Mouse (Mus musculus) left cerebral cortex, adult 6 months (tissue): ENCODE results near the gene Gm3327. TPM values are rescaled to one million over a fixed set of nuclear protein-coding genes. Genes with fewer than 3 reads are reported as not detected.

Experiments used
- long read RNA-seq, 2 experiments: library from polyadenylated mRNA; unstranded; transcript quantifications; one replicate each; pipeline ENCODE4 v2.0.0; 2019 to 2020
- polyA plus RNA-seq: library from polyadenylated mRNA; unstranded; fragments of <200 nt; fragmentation: Nextera tagmentation; gene quantifications from 2 replicates; pipeline ENCODE4 v1.2.3, GENCODE M21; 2021

Gene Gm3327
- not detected in 2 replicates for polyA plus RNA-seq
- long read RNA-seq, experiment 1: 0 reads
- long read RNA-seq, experiment 2: 0 reads

DNA sequence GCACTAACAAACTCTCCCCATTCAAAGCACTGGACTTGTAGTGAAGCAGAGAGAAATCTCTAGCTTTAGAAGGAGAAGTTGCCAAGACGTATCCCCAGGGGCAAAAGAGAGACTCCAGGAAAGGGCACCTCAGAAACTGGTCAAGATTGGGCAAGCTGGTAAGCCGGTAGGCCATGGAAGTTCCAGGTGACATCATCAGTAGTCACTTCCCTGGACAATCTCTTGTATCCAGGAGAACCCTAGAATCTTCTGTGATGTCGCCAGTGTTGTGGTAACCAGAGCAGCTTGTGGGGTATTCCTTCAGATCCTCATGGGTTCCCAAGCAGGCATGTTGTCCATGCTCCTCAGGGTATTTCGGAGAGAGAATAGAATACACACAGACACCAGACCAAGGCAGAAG lies at the start of gene Gm3327:
TSS of gene Gm3327 (plus strand) at position 301 of the 400 bp plus-strand sequence.

DNA sequence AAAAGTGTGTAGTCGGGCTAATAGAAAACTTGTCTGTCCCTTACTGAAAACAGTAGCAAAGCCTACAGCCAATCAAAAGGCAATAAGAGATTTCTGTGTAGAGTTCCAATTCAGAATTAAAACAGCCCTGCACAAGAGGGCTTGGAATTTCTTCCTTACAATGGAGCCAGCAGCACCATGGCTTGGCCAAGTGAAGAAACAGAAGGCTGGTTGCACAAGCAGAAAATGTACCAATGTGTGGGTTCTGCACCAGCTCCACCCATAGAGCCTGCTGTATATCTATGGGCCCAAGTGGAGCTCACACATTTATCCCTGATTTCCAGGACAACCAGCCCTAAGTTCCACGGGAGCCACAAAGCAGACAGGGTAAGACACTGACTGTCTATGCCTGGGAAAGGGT lies 21.3 kb upstream of the Gm3327 start, which contains the start of gene Ear2:
TSS of gene Ear2 (plus strand) at position 301 of the 400 bp plus-strand sequence.

Other genes with a start within 250 kb of the Gm3327 start
- not detected in 2 replicates for gene Ear1, start 248.3 kb upstream of the Gm3327 start, polyA plus RNA-seq
- gene Ear10, start 200.3 kb upstream of the Gm3327 start, polyA plus RNA-seq: not detected in 2 replicates
- gene Gm8113, start 198.5 kb upstream of the Gm3327 start, polyA plus RNA-seq: not detected in 2 replicates
- gene Ang5, start 166.8 kb upstream of the Gm3327 start, polyA plus RNA-seq: not detected in 2 replicates
- gene Ang6, start 121.6 kb upstream of the Gm3327 start, polyA plus RNA-seq: not detected in 2 replicates
- 0.16 TPM in 1 of 2 replicates, not detected in the other for gene Ear2, start 21.2 kb upstream of the Gm3327 start, polyA plus RNA-seq
- gene Gm8212, start 73.8 kb downstream of the Gm3327 start, polyA plus RNA-seq: not detected in 2 replicates
- gene 4930503E14Rik, start 89.4 kb downstream of the Gm3327 start, polyA plus RNA-seq: not detected in 2 replicates
- not detected in 2 replicates for gene Gm8220, start 161.7 kb downstream of the Gm3327 start, polyA plus RNA-seq
- gene Gm5930, start 214.7 kb downstream of the Gm3327 start, polyA plus RNA-seq: not detected in 2 replicates
- gene Gm8229, start 241.5 kb downstream of the Gm3327 start, polyA plus RNA-seq: not detected in 2 replicates